Mouse (Mus musculus) liver, adult 2 months (tissue): Measurements from ENCODE around the gene Dohh. TPM values are rescaled to one million over a fixed set of nuclear protein-coding genes. Genes with fewer than 3 reads are reported as not detected.

Experiments
- DNase-seq: peaks from one replicate; pipeline ENCODE4 v3.0.0-alpha.2; 2011; ENCODE audit warnings: low read depth, low spot score; ENCODE audit errors: extremely low read depth
- H3K27ac ChIP-seq: fragments of 200-500 bp; replicated peaks from 2 replicates; pipeline ENCODE4 v1.5.1; 2012; ENCODE audit warnings: low read depth, mild to moderate bottlenecking, control low read depth, inconsistent platforms, low read length; ENCODE audit not compliant: insufficient read depth
- H3K27me3 ChIP-seq: fragments of 200-500 bp; 2 replicates; pipeline ENCODE4 v1.6.1; 2012; ENCODE audit warnings: mild to moderate bottlenecking, moderate library complexity, low read length, inconsistent platforms; ENCODE audit not compliant: control insufficient read depth, insufficient read depth
- H3K36me3 ChIP-seq: fragments of 200-500 bp; 2 replicates; pipeline ENCODE4 v1.6.1; 2012; ENCODE audit warnings: low read length, inconsistent platforms; ENCODE audit not compliant: control insufficient read depth, insufficient read depth
- H3K4me1 ChIP-seq: fragments of 200-500 bp; 2 replicates; pipeline ENCODE4 v1.6.1; 2011; ENCODE audit warnings: low read length; ENCODE audit not compliant: control insufficient read depth, insufficient read depth
- H3K4me3 ChIP-seq: fragments of 200-500 bp; 2 replicates; pipeline ENCODE4 v1.5.1; 2011; ENCODE audit warnings: low read depth, mild to moderate bottlenecking, control low read depth, low read length, moderate library complexity; ENCODE audit not compliant: insufficient read depth
- H3K79me2 ChIP-seq: fragments of 200-500 bp; 2 replicates; pipeline ENCODE4 v1.6.1; 2012; ENCODE audit warnings: inconsistent platforms, mild to moderate bottlenecking, low read length, moderate library complexity; ENCODE audit not compliant: control insufficient read depth, insufficient read depth
- H3K9ac ChIP-seq: fragments of 200-500 bp; 2 replicates; pipeline ENCODE4 v1.6.1; 2012; ENCODE audit warnings: low read depth, mild to moderate bottlenecking, control low read depth, inconsistent platforms, low read length
- CTCF ChIP-seq: fragments of 200-500 bp; IDR thresholded peaks from 2 replicates; pipeline ENCODE4 v1.5.1; 2011; ENCODE audit warnings: low read depth, low read length, control low read depth
- POLR2A ChIP-seq: fragments of 200-500 bp; IDR thresholded peaks from 2 replicates; pipeline ENCODE4 v1.6.1; 2011; ENCODE audit warnings: low read length, control low read depth; ENCODE audit not compliant: insufficient read depth; ENCODE audit errors: extremely low read depth
- WGBS: fragments of 180-500 bp; shearing (Covaris S2); methylation state at CpG from one replicate; pipeline ENCODE4 v1.1.7; 2018; 5-methylcytosine and 5-hydroxymethylcytosine counted together
- polyA plus RNA-seq: library from polyadenylated mRNA; depleted of rRNA; stranded (reverse); fragments of >200 nt; gene quantifications from 2 replicates; pipeline ENCODE4 v1.2.3, GENCODE M21; 2012
- total RNA-seq: library from RNA; depleted of rRNA; stranded (reverse); fragments of >200 nt; gene quantifications from 2 replicates; pipeline ENCODE4 v1.2.3, GENCODE M21; 2014

Dohh gene
- total and polyA plus RNA-seq, 2 experiments: 39.7 to 49.7 TPM

DNA sequence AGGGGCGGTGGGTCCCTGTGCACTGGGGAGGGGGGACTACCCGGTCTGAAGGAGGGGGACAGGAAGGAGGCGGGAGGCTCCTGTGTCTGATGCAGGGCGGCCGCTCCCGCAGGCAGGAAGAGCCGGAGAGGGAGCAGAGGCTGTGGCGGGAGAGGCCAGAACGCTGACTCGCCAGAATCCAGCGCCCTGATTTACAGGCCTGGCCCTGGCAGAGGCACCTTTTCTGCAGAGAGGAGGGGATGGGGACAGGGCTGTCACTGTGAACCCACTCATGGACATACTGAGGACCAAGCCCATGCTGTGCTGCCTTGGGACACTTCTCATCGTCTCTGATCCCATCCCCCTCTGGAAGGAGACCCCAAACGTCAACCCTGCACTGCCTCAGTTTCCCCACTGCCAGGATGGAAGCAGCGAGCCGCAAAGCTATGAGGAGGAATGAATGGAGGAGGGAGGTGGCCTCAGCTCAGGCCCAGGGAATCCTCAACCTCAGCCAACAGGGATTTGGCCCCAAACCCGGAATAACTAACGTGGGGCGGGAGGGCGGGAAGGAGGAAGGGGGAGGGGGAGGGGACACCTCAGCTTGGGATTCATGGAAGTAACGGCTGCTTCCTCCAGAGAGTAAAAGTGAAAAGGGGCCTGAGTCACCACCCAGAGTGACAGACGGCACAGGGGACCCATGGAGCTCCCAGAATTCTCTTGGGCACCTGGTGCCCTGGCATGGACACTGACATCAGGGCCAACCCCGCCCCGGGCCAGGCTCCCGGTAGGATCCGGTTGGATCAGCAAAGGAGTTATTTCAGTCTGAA is 40.2 kb downstream of the Dohh start:
- DNase-seq: peak; percentile 81
- 18% methylated on average over 25 of the region's 25 CpGs for WGBS
- TF ChIP-seq POLR2A (no peak), CTCF (no peak)
- peak overlapping the region; percentile 98 for H3K27ac ChIP-seq
- peaks cover 50% of the 10 kb centered on the region for H3K4me1 ChIP-seq
- H3K4me3 ChIP-seq: peak overlapping the region; percentile 84
- peaks cover 62% of the 10 kb centered on the region for H3K79me2 ChIP-seq
- no peaks in the 10 kb centered on the region for H3K27me3 ChIP-seq
- H3K9ac ChIP-seq: peak overlapping the region; percentile 86
- H3K36me3 ChIP-seq: no peaks in the 10 kb centered on the region

DNA sequence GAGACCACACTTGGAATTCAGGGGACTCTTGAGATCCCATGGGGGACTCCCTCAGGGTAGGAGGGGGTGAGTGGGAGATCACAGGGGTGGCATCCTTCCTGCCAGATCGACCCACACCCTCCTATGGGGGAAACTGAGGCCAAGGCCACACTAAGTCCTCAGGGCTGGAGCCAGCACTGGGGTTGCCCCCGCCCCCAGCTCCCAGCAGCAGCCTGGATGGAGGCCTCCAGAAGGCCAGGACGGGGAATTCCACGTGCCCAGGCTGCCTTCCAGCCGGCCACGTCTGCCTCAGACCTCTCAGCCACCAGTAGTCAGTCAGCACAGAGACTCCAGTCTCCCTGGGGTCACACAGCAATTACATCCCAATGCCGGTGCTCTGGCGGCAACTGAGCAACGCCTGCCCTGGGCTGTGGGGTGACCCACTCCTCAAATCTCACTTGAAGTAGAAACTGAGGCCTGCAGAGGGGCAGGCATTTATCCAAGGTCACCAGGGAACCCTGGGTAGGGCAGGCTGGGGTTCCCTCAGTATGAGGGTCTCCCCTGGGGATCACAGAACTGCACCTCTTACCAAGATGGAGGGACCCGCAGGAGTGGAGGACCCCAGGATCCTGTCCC is 41.1 kb downstream of the Dohh start:
- Histone ChIP-seq H3K27ac (peak overlapping the region; percentile 98), H3K36me3 (no peaks in the 10 kb centered on the region), H3K79me2 (peaks cover 55% of the 10 kb centered on the region), H3K4me1 (peaks cover 41% of the 10 kb centered on the region), H3K9ac (peak overlapping the region; percentile 86), H3K27me3 (no peaks in the 10 kb centered on the region), H3K4me3 (peak overlapping the region; percentile 84)
- WGBS: 12% methylated on average over 10 of the region's 10 CpGs
- DNase-seq: peak; percentile 66
- no peak for TF ChIP-seq CTCF
- TF ChIP-seq POLR2A: no peak

- Histone ChIP-seq H3K36me3 (no peaks in the 10 kb centered on the region), H3K9ac (peak overlapping the region; percentile 86), H3K4me1 (peaks cover 33% of the 10 kb centered on the region), H3K27ac (peak overlapping the region; percentile 98), H3K27me3 (no peaks in the 10 kb centered on the region), H3K79me2 (peaks cover 48% of the 10 kb centered on the region), H3K4me3 (peak overlapping the region; percentile 84)
- WGBS: 0% methylated on average over 25 of the region's 33 CpGs
- TF ChIP-seq POLR2A: no peak
- TF ChIP-seq CTCF: no peak
- peak; percentile 37 for DNase-seq
These were observed 41.9 kb downstream of the Dohh start for GRCm38 (mm10) chr10:81426081-81426671.

DNA sequence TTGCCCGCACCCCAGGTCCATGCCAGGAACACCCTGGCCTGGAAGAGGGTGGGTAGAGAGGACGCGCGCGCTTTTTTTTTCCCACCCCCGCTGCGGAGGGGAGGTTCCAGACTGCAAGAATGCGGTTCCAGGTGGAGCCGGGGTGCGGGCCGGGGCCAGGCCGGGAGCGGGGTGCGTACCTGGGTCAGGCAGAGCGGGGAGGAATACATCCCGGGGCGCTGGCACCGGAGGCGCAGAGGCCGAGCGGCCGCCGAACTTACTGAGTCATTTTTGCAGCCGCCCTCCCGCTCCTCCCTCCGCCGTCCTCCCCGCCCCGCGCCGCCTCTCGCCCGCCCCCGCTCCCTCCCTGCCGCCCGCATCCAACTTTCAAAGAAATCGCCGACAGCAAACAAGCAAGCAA is 42.7 kb downstream of the Dohh start:
- 1% methylated on average over 38 of the region's 38 CpGs for WGBS
- Histone ChIP-seq H3K27me3 (no peaks in the 10 kb centered on the region), H3K27ac (peak overlapping the region; percentile 98)

GRCm38 (mm10) chr10:81427327-81427726 is 43.1 kb downstream of the Dohh start:
- Histone ChIP-seq H3K27ac (peak overlapping the region; percentile 10; the same call in 1 of the 2 replicates), H3K79me2 (peaks cover 39% of the 10 kb centered on the region), H3K4me1 (peaks cover 38% of the 10 kb centered on the region), H3K9ac (peak overlapping the region; percentile 14), H3K4me3 (peak overlapping the region; percentile 84; the same call in 1 of the 2 replicates), H3K36me3 (no peaks in the 10 kb centered on the region), H3K27me3 (no peaks in the 10 kb centered on the region)
- TF ChIP-seq CTCF (no peak), POLR2A (no peak)
- WGBS: 35% methylated on average over 3 of the region's 3 CpGs
- DNase-seq: no peak

More for the DNA sequence above, 42.7 kb downstream of the Dohh start:
- peak; percentile 68 for DNase-seq
- H3K9ac ChIP-seq: peak overlapping the region; percentile 86
- TF ChIP-seq POLR2A (peak; percentile 77), CTCF (no peak)
- no peaks in the 10 kb centered on the region for H3K36me3 ChIP-seq
- peaks cover 41% of the 10 kb centered on the region for H3K79me2 ChIP-seq
- H3K4me1 ChIP-seq: peaks cover 35% of the 10 kb centered on the region
- peak overlapping the region; percentile 84 for H3K4me3 ChIP-seq
